Mouse (Mus musculus) induced T-regulatory cell, adult 2 months (primary cell): ENCODE measurements around the gene Cox6a2.

Source experiments
- DNase-seq: peaks from one replicate; pipeline ENCODE4 v3.0.0-alpha.2; 2012; ENCODE audit warnings: low read depth

The Cox6a2 gene

DNA sequence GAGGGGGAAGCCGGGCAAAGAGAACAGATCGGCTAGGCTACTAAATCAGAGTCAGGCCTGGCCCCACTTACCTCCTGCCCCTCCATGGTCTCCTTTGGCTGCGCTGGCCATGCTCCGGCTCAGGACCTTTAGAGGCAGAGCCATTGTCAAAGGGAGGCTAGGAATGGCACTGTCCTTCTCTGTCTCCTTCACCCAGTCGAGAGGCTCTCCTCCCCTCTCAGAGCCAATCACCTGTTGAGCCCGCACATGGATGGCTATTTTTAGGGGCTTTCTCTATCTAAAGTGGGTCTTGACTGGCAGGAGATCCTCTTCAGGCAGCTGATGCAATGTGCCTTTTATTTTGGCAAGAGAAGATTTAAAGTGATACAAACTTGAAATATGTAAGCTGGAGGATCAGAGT is at the start of gene Cox6a2:
Gene Cox6a2, minus strand, starts transcription at position 236 of the 400 bp plus-strand sequence.
- no peak for DNase-seq

DNA sequence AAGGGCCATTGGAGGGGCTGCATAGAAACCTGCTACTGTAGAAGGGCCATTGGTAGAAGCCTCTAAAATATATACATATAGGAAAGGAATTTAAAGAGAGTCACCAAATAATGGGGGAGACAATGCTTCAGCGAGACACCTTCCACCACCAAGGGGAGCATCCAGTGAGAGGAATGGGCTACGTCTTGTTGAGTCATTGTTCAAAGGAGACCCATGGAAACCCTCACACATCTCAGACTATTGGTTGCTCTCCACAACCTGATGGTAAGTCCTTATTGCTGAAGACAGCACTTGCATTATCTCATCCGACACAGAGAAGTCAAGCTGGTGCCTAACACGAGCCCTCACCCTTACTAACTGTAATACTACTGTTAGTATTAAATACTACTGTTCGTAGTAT is 49.6 kb upstream of the Cox6a2 start:
- no peak for DNase-seq

DNA sequence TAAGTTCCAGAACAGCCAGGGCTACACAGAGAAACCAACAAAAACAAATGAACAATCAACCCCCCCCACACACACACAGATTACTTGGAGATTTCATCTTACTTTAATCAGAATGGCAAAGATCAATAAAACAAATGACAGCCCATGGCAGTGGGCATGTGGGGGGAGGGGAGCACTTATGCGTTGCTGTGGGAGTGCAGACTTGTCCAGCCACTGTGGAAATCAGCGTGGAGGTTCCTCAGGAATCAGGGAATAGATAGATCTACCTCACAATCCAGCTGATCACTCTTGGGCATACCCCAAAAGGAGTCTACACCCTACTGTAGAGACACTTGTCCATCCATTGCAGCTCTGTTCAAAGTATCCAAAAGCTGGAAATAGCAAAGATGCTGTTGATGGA is 48.8 kb upstream of the Cox6a2 start:
- DNase-seq = no peak

DNA sequence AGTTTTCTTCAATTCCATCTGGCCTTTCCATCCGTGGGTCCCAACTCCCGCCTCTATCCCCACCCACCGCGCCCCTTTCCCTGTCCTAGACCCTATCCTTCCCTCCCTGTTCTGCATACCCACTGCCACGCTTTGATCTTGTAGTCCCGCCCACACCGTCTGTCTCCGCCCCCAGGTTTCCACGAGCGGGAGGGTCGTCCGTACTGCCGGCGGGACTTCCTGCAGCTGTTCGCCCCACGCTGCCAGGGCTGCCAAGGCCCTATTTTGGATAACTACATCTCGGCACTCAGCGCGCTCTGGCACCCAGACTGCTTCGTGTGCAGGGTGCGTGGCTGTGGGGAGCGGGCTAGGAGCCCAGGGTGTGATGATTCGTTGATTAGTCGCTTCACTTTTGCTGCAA is 46.4 kb upstream of the Cox6a2 start:
- peak; percentile 66 for DNase-seq

DNA sequence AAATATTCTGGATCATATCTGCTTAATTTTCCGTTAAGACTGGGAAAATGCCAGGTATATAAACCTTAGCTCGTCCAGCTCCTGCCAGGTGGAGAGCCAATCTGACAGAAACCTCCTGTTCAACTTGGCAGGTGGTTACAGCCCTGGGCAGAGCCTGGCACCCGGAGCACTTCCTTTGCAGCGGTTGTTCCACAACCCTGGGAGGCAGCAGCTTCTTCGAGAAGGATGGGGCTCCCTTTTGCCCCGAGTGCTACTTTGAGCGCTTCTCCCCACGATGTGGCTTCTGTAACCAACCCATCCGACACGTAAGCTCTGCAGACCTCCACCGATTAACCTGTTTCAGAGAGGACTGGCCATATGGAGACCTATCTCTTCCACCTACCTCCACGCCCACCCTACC is 45.8 kb upstream of the Cox6a2 start:
- DNase-seq = no peak

DNA sequence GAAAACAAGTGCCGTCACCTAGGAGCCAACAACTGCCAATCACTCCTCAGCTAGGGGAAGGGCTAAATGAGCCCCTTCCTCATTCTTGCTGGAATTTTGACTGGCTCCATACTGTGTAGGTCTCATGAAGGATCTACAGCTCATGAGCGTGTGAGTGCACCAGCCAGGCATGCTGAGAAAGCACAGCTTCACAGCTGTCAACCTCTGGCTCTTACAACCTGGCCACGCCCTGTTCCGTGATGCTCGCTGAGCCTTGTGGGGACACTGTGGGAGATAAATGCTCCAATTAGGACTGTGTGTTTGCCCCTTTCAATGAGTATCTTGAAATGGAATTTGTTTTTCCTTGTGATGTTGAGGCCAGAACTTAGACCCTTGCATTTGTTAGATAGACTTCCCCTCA is 43.8 kb upstream of the Cox6a2 start:
- DNase-seq = no peak

DNA sequence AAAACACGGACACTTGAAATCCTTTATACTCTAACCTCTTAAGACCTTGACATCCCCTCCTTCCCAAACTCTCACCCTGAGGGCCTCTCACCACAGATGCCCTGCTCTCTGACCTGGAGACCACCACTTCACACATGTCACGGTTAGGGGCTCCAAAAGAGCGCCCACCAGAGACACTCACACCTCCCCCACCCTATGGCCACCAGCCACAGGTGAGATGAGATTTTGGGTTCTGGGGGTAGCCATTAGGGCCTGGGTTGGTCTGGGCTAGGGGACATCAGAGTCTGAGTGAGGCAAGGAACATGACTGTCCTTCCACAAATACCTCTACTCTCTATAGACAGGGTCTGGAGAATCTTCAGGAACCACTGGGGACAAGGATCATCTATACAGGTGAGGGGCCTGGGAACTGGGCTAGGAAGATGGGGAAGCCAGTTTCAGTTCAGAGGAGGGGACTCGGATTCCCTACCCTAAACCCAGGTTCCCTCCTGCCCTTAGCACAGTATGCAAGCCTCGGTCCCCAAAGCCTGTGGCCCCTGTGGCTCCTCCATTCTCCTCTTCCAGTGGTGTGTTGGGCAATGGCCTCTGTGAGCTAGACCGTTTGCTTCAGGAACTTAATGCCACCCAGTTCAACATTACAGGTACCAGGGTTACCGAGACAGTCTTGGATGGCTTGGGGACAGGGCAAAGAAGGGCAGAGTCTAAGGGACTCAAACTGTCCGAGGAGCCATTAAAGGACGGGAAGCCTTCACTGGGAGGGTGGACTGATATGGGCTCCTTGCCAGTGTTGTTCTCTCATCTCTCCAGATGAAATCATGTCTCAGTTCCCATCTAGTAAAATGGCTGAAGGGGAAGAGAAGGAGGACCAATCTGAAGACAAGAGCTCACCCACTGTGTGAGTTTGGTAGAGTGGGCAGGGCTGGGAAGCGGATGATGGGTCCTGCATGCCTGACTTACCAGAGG is 42.2 kb upstream of the Cox6a2 start:
- no peak for DNase-seq

DNA sequence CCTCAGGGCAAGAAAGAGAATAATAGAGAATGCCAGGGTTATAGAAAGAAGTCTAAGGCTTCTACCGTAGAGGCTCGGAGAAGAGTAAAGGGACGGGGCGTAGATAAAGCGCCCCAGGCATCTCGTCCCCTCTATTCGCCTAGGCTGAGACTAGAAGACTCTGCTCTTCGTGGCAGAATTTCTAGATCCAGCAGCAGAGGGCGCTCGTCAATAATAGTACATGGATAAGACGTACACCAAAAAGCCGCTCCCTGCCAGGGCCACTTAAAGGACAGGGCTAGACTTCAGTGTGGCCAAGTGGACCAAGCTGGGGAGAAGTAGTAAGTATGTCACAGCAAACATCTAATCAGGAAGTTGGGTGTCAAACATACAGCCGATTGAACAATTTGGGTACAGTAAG is 41.3 kb upstream of the Cox6a2 start:
- peak; percentile 84 for DNase-seq

DNA sequence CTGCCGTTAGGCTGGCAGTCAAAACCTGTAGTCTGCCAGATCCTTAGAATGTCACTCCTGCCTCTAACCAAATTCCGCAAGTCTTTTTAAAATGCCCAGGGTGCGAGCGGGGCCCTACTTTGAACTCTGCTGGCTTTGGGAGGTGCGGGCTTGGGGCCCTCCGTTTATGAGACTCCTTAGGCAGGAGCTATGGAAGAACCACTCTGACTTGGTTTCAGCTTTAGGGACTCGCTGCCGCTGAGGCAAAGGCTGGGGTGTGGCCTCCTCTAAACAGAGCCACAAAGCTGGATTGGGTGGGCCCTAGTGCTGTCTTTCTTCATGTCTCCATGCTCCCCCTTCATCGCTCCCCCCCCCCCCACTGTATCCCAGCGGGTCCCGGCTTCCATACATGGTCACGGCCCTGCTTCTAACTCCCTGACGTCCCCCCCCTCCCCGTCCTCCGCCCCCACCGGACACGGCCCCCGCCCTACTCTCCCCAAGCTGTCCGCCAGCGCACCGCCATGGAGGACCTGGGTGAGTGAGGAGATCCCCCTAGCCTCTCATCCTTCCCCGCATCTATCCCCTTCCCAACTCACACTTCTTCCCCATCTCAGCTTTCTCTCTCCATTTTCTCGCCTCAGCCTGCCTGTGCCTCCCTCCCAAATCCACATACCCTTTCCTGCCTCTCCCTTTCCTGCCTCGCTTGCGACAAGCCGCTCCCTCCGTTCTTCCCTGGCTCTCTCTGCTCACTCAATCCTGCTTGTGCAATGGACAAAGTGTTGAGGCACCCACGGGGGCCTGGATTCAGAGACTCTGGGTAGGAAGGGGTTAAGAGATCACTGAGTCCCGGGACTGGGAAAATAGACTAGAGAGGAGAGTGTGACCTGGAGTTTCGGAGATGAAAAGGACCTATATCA is 40.6 kb upstream of the Cox6a2 start, which contains the start of gene Tgfb1i1:
Gene Tgfb1i1, plus strand, starts transcription at position 317 of the 896 bp plus-strand sequence.
- no peak for DNase-seq

DNA sequence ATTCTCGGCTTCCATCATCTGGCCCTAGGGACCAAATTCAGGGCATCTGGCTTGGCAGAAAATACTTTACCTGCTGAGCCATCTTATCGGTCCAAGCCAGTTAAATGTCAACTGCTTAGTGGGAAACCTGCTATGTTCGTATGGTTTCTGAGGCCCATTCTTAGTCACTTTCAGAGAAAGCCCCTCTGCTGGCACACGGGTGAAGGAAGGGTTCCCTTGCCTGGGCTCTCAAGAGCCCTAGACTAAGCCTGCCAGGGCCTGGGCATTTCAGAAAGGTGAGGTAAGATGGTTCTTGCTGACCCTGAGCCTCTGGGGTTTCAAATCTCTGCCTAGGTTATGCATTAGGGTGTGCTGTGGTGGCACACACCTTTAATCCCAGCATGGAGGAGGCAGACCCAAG is 39.4 kb upstream of the Cox6a2 start:
- DNase-seq = no peak

DNA sequence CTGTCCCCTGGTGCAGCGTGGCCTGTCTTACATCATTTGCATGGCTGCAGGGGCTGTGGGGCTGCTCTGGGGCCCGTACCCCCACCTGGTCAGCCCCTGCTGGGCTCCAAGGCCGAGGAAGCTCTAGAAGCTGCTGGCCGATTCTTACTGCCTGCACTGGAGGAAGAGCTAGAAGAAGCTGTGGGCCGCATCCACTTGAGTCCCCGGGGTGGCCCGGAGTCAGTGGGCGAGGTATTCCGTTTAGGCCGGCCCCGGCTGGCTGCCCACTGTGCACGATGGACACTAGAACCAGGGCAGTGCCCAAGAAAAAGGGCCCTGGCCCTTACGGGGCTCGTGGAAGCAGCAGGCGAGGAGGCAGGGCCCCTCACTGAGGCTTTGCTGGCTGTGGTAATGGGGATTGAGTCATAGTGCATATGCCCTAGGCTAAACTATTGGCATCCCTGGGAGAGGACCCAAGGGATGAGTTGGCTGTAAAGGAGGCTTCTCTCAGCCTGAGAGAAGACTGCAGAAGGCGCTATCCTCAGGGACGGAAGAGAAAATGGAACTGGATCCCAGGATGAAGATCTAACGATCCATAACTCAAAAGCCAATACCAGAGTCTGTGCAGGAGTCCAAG is 38.3 kb upstream of the Cox6a2 start:
- DNase-seq = no peak

DNA sequence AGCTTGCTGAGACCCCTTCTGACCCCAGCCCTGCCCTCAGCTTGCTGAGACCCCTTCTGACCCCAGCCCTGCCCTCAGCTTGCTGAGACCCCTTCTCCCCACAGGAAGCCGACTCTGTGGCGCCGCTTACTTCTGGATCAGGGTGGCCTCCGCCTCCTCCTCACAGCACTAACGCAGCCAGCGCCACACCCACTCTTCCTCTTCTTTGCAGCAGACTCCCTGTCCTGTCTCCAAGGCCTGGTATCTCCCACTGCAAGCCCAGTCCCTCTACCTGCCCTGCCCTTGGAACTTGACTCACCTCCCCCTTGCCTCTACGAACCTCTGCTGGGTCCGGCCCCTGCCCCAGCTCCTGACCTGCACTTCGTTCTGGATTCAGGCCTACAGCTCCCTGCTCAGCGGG is 37.7 kb upstream of the Cox6a2 start:
- DNase-seq = no peak

DNA sequence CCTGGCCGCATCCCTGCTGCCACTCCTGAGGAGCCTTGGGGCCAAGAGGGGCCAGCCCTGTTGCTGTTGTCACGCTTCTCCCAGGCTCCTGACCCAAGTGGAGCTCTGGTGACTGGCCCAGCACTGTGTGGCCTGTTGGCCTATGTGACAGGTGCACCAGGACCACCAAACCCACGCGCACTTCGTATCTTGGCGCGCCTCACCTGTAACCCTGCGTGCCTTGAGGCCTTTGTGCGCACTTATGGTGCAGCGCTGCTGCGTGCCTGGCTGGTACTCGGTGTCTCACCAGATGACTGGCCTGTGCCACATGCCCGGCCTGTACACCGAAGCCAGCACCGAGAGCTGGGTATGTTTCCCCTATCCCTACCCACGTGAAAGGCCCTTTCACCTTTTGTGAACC is 36.1 kb upstream of the Cox6a2 start:
- DNase-seq = no peak

DNA sequence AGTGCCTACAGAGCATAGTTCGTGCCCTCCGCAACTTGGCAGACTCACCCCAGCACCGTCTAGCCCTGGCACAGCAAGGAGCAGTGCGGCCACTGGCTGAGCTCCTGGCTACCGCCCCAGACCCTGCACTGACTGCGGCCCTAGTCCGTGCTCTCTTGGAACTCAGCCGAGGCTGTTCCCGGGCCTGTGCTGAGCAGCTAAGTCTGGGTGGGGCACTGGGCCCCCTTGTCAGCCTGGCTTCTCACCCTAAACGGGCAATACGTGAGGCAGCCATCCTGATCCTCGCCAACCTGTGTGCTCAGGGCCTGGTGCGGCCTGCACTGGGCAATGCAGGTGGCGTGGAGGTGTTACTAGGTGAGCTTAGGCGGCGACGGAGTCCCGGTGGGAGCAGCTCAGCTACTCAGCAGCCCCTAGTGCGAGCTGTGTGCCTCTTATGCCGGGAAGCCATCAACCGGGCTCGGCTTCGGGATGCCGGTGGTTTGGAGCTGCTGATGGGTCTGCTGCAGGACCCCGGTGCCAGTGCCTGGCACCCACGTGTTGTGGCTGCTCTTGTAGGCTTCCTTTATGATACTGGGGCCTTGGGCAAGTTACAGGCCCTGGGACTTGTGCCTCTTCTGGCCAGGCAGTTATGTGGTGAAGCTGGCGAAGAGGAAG is 34.1 kb upstream of the Cox6a2 start:
- DNase-seq = no peak

DNA sequence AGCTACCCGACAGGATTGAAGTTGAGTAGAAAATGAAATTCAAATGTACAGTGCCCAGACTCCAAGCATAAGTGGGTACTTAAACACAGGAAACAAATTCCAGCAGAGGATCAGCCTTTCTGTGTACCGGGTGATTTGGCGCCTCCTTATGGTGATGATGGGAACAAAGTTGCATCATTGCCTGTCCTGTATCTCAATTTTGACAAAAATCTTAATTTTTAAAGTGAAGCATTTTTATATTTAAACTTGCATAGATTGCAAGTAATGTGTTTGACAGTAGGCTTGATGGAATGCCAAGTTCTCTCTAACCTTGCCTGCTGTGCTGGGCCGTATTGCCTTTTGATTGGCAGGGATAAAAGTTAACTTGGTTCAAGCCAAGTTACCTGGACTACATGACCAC is 32.8 kb upstream of the Cox6a2 start:
- peak; percentile 86 for DNase-seq

DNA sequence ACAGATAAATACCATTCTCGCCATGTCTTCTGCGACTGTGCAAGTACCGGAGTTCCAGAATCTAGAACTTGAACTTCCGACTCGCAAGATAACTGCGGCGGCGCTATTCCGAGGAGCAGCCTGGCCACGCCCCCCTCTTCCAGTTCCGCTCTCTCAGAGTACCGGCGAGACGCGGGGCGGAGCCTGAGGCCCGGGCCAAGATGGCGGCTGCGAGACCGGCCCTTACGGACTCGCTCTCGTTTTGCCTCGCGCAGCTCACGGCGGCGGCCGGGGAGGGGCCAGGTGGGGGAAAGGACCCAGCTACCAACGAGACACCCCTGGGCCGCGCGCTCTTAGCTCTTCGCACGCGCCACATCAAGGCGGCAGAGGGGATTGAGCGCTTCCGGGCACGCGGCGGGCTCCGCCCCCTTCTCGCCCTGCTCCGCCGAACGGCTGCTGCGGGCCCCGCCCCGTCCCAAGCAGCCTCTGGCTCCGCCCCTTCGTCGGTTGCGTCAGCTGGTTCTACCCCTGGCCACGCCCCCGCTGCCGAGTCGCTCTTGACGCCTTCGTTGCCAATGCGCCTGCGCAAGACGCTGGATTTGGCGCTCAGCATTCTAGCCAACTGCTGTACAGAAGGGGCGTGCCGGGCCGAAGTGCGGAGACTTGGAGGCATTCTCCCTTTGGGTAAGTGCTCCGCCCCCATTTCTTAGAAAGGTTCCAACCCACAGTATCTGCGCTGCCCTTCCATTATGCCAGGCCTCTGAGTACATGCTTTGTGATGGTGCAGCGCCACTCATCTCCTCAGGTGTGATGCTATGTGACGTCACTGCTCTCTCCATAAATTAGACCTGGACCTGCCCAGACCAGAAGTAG is 32.0 kb upstream of the Cox6a2 start, which contains the start of gene 9130023H24Rik:
Gene 9130023H24Rik, minus strand, starts transcription at position 105 of the 852 bp plus-strand sequence.
- peak; percentile 100 for DNase-seq

DNA sequence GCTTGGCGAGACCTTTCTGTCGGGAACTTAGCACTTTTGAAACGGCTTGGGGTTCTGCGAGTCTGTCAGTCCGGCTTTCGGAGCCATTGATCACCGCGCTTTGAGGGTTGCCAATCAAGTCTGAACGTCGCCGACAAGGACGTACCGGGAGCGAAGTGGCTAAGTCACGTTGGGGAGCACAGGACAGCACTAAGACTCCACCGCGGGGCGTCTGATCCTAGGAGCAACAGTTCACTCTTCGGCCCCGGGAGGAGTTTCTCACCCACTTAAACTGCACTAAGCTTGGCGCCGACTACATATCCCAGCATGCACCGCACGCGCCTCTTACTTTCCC is 31.4 kb upstream of the Cox6a2 start:
- DNase-seq = no peak

DNA sequence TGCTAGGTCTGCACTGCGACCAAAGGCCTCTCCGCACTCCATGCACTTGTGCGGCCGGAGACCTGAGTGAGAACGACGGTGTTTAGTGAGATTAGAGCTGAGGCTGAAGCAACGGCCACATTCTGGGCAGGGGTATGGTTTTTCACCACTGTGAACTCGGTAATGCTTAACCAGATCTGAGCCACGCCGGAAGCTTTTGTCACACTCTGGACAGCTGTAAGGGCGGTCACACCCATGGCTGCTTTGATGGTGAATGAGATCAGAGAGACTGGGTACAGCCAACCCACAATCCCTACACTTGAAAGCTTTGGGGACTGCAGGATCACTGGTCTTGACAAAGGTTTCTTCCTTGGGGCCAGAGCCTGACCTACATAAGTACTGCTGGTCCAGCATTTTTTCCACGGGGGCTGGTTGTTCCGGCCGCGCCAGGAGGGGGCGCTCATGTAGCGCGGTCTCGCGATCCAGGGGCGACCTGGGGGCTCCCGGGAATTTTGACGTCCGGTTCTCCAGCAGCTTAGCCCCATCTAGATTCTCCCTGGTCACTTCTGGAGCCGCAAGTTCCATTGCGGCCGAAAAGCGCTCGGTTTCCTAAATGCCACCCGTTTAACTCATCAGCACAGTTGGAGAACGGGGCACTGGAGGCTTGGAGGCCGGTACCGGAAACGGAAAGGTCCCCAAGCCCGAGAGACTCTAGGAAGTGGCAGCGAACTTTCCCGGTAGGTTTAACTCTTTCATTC is 30.8 kb upstream of the Cox6a2 start, which contains the start of gene Armc5:
Gene Armc5, plus strand, starts transcription at position 487 of the 737 bp plus-strand sequence.
- peak; percentile 88 for DNase-seq

DNA sequence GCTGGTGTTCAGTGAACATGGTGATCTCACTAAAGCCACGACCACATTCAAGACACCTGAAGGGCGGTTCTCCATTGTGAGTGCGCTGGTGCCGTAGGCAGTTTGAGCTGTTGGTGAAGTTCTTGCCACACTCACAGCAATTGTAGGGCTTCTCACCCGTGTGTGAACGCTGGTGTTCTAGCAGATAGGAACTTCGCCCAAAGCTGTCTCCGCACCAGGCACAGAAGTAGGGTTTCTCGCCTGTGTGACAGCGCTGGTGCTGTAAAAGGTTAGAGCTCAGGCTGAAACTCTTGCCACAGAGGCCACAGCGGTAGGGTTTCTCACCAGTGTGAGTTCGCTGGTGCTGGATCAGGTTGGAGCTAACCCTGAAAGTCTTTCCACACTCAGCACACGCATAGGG is 30.2 kb upstream of the Cox6a2 start:
- DNase-seq = peak; percentile 14

DNA sequence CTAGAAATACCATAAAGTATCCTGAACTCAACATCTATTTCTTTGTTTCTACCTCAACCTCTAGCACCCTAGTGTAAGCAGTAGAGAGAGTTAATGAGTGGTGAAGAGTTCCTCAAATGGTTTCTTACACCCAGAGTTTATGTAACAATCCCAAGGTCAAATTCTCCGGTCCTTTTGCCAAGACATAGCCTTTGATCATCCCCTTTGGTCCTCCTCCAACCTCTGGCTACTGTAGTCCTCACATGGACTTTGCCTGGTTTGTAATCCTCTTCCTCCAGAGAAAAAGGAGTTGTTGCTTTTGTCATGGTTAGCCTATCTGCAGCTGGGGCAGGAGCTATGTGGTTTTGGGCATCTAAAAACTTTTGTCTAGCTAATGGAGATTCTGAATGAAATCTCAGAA is 29.3 kb upstream of the Cox6a2 start:
- DNase-seq = no peak
